Mouse (Mus musculus) midbrain, embryonic 16.5 days (tissue): ENCODE results near the gene Spen. TPM values are rescaled to one million over a fixed set of nuclear protein-coding genes. Genes with fewer than 3 reads are reported as not detected.

Source experiments
- ATAC-seq: fragments of 200-750 bp; cut with Nextera tagmentation; 2 replicates; pipeline ENCODE4 v1.8.0; 2017; ENCODE audit warnings: moderate TSS enrichment
- H3K27ac ChIP-seq: fragments of 300-500 bp; sonication (generic); 2 replicates; pipeline ENCODE4 v1.5.1; 2014; ENCODE audit warnings: mild to moderate bottlenecking, low read length, mixed read lengths
- H3K27me3 ChIP-seq: fragments of 300-500 bp; sonication (generic); 2 replicates; pipeline ENCODE4 v1.6.1; 2014; ENCODE audit warnings: low read depth, low read length, mixed read lengths; ENCODE audit not compliant: control insufficient read depth, insufficient read depth
- H3K36me3 ChIP-seq: fragments of 300-500 bp; sonication (generic); 2 replicates; pipeline ENCODE4 v1.6.1; 2014; ENCODE audit warnings: mild to moderate bottlenecking, low read length, moderate library complexity, mixed read lengths; ENCODE audit not compliant: control insufficient read depth, insufficient read depth
- H3K4me1 ChIP-seq: fragments of 300-500 bp; sonication (generic); 2 replicates; pipeline ENCODE4 v1.6.1; 2014; ENCODE audit warnings: mild to moderate bottlenecking, low read length, mixed read lengths; ENCODE audit not compliant: control insufficient read depth, insufficient read depth
- H3K4me2 ChIP-seq: fragments of 300-500 bp; sonication (generic); 2 replicates; pipeline ENCODE4 v1.6.1; 2014; ENCODE audit warnings: mild to moderate bottlenecking, low read length, mixed read lengths
- H3K4me3 ChIP-seq: fragments of 300-500 bp; sonication (generic); 2 replicates; pipeline ENCODE4 v1.5.1; 2014; ENCODE audit warnings: low read depth, mild to moderate bottlenecking, low read length, moderate library complexity, mixed read lengths
- H3K9ac ChIP-seq: fragments of 300-500 bp; sonication (generic); 2 replicates; pipeline ENCODE4 v1.6.1; 2014; ENCODE audit warnings: low read depth, low read length, mixed read lengths
- H3K9me3 ChIP-seq: fragments of 300-500 bp; sonication (generic); replicated peaks from 2 replicates; pipeline ENCODE4 v1.6.1; 2014; ENCODE audit warnings: mild to moderate bottlenecking, low read length, mixed read lengths; ENCODE audit not compliant: control insufficient read depth, poor library complexity, severe bottlenecking
- WGBS: fragments of 180-500 bp; shearing (Covaris S2); extraction: QIAGEN DNeasy Blood & Tissue Kit; methylation state at CpG from one replicate; pipeline ENCODE4 v1.1.7; 2014; 5-methylcytosine and 5-hydroxymethylcytosine counted together
- polyA plus RNA-seq: library from polyadenylated mRNA; unstranded; fragments of >200 nt; fragmentation: Nextera tagmentation; extraction: Ambion mirVana; gene quantifications from 2 replicates; pipeline ENCODE4 v1.2.1, GENCODE M21; 2015

The Spen gene
- polyA plus RNA-seq: 13.6 and 19.2 TPM in 2 replicates

DNA sequence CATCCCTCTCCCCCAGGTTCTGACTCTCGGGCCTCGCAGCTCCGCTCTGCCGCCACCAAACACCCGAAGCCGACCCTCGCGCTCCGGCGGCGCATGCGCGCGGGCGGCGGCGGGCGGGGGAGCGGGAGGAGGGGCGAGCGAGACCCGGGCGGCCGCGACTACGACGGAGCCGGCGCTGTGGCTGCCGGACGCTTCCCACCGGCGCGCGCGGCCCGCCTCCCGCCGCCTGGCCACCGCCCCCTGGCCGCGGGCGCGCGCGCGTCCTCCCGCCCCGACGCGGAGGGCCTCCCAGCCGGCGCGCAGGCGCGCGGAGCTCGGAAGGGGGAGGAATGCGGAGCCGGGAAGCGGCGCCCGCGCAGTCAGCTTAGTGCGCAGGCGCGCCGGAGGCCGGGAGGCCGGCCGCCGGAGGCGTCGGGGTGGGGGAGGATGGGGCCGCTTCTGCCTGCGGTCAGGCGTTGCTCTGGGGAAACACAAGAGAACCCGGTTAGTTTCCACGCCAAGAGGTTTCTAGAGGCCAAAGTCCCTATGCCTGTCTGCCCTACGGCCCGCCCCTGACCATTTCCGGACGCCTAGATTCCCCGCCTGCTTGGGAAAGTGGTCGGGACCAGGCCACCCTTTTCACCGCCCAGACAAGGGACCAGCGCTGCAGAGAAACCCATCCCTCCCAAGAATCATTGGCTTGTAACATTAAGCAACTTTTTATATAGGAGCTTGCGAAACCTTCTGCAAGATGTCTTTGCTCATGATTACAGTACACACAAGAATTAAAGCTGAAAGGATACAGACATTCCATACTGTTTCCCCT, at the start of gene Spen:
Gene Spen (minus strand): TSS at position 190 of the 805 bp plus-strand sequence.
- H3K9ac ChIP-seq: peak within 1 kb of the TSS; percentile 92
- H3K27me3 ChIP-seq: no peaks in the 10 kb centered on the region
- peak within 1 kb of the TSS; percentile 79 for H3K4me2 ChIP-seq
- peak; percentile 84 for ATAC-seq
- H3K4me3 ChIP-seq: peak within 1 kb of the TSS; percentile 96
- no peaks in the 10 kb centered on the region for H3K36me3 ChIP-seq
- H3K27ac ChIP-seq: peak within 1 kb of the TSS; percentile 95
- no peaks in the 10 kb centered on the region for H3K9me3 ChIP-seq
- 1% methylated on average over 58 of the region's 88 CpGs for WGBS
- H3K4me1 ChIP-seq: peaks cover 29% of the 10 kb centered on the region

DNA sequence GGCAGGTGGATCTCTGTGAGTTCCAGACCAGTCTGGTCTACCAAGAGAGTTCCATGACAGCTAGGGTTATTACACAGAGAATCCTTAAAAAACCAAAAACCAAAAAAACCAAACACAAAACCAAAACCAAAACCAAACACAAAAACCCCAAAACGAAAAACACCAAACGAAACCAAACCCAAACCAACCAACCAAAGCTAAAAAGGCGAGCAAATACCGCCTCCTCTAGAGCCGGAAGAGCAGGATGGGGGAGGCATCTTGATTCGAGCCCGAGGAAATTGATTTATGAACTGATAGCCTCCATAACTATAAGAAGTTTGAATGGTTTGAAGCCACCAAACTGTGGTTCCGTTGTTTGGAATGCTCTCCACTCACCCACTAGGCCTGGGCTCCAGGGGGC, 45.5 kb upstream of the Spen start:
- Histone ChIP-seq H3K4me1 (no peaks in the 10 kb centered on the region), H3K9me3 (no peaks in the 10 kb centered on the region), H3K36me3 (peaks cover 5% of the 10 kb centered on the region), H3K4me3 (no peak overlapping the region), H3K9ac (no peak overlapping the region), H3K27ac (no peak overlapping the region), H3K4me2 (no peak overlapping the region), H3K27me3 (no peaks in the 10 kb centered on the region)
- no peak for ATAC-seq
- 93% methylated on average over 8 of the region's 8 CpGs for WGBS

DNA sequence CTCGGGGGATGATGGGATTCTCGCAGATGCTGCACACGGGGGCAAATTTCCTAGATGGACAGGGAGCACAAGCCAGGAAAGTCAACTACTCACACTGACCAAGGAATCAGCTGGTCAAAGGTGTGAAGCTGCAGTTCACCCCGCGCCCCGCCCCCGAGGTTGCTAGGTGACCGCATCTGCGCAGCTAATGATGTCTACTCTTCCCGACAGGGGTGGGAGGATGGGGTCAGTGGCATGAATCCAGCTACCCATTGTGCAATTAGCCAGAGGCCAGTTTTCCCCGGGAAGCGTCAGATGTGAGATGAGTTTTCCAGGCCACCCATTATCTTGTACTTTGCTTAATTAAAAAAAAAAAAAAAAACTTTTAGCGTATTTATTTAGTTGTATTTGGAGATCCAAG, 42.7 kb upstream of the Spen start:
- Histone ChIP-seq H3K27me3 (no peaks in the 10 kb centered on the region), H3K4me1 (no peaks in the 10 kb centered on the region), H3K4me3 (no peak overlapping the region), H3K36me3 (peaks cover 7% of the 10 kb centered on the region; the same call in 1 of the 2 replicates), H3K27ac (no peak overlapping the region), H3K9ac (no peak overlapping the region), H3K4me2 (no peak overlapping the region), H3K9me3 (no peaks in the 10 kb centered on the region)
- 83% methylated on average over 13 of the region's 13 CpGs for WGBS
- ATAC-seq: no peak

DNA sequence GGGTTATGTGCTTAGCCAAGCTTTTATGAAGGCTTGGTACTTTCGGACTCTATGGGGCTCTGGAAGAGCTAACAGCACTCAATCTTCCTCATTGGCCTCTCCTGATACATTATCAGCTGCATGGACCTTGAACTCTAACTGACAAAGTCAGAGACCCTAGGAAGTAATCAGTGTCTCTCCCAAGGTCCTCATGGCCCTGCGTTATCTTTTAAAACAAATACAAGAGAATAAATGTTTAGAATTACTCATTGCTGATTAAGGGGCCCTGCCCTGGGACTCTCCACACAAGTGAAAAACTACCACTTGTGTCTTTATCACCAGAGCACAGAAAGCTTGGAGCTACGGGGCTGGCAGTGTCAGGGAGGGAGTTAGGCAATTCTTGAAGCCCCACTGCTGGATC, 40.4 kb upstream of the Spen start:
- Histone ChIP-seq H3K9ac (no peak overlapping the region), H3K9me3 (no peaks in the 10 kb centered on the region), H3K4me3 (no peak overlapping the region), H3K36me3 (peaks cover 5% of the 10 kb centered on the region; the same call in 1 of the 2 replicates), H3K27me3 (no peaks in the 10 kb centered on the region), H3K27ac (no peak overlapping the region), H3K4me1 (no peaks in the 10 kb centered on the region), H3K4me2 (no peak overlapping the region)
- ATAC-seq: no peak
- 84% methylated on average over 3 of the region's 3 CpGs for WGBS

DNA sequence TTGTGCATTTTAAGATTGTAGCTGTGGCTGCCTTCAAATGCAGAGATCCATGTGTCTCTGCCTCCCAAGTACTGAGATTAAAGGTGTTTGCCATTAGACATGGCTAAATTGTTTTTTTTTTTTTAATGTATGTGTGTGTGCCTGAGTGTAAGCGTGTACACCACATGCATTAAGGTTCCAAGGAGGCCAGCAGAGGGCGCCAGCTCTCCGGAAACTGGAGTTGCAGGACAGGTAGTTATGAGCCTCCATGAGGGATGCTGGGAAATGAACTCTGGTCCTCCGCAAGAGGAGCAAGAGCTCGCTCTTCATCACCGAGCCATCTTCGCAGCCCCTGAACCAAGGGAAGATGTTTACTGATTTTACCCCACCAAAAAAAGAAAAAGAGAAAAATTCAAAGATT, 38.5 kb upstream of the Spen start:
- Histone ChIP-seq H3K4me3 (no peak overlapping the region), H3K9me3 (no peaks in the 10 kb centered on the region), H3K4me2 (no peak overlapping the region), H3K36me3 (peaks cover 5% of the 10 kb centered on the region; the same call in 1 of the 2 replicates), H3K27ac (no peak overlapping the region), H3K27me3 (no peaks in the 10 kb centered on the region), H3K9ac (no peak overlapping the region), H3K4me1 (no peaks in the 10 kb centered on the region)
- WGBS: 95% methylated on average over 7 of the region's 7 CpGs
- no peak for ATAC-seq

DNA sequence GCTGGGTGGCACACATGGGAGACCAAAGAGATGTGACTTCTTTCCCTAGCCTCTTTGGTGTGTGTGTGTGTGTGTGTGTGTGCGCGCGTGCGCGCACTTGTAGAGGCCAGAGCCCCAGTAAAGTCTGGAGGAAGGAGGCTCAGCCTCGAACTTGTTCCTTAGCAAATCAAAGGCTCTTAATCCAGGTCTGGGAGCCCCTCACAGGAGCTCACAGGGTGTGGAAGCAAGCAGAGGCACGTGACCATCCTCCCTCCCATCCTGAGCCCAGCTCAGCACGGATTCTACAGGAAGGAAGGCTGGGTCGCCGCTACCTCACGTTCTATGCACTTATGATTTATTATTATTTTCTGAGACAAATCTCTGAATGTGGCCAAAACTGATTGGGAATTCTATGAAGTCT, 38.0 kb upstream of the Spen start:
- 86% methylated on average over 11 of the region's 11 CpGs for WGBS
- no peaks in the 10 kb centered on the region for H3K9me3 ChIP-seq
- no peak for ATAC-seq
- no peak overlapping the region for H3K27ac ChIP-seq
- H3K4me3 ChIP-seq: no peak overlapping the region
- H3K27me3 ChIP-seq: no peaks in the 10 kb centered on the region
- no peak overlapping the region for H3K9ac ChIP-seq
- peaks cover 5% of the 10 kb centered on the region; the same call in 1 of the 2 replicates for H3K36me3 ChIP-seq
- H3K4me2 ChIP-seq: no peak overlapping the region
- no peaks in the 10 kb centered on the region for H3K4me1 ChIP-seq

DNA sequence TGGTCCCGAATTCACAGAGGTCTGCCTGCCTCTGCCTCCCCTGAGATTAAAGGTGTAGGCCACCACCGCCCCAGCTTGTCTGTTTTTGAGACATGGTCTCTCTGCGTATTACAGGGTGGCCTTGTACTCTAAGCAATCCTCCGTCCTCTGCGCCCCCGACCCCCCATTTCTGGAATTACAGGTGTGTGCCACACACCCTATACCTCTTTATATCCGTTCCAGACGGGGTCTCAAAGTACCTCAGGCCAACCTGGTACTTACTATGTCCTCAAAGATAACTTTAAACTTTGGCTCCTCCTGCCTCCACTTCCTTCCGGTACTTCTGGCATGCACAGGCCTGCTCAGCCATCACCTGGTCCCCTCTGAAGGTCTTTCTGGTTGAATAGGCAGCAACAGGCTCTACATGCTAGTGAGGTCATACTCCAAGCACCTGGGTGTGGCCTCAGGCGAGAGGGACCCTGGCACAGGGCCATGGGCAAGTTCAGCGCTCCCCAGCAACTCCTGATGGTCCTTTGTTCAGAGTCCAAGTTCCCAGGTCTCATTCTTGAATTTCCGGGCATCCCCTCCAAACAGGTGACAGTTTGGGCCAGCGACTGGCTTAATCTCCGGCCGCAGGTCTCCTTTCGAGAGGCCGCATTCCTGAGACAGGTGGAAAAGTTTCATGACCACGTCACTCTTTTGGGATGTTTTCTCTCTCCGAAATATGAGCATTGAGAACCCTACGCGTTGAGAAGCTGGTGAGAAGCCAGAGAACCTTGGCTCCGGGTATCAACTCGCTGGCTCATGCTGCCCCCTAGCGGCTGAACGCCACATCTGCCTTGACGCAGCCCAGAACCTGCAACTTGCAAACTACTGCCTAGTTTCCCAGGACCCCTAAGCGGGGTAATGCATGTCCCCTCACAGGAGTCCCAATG, 36.6 kb upstream of the Spen start:
- peak; percentile 77 for ATAC-seq
- Histone ChIP-seq H3K4me3 (no peak overlapping the region), H3K4me2 (peak overlapping the region; percentile 3; the same call in 1 of the 2 replicates), H3K27me3 (no peaks in the 10 kb centered on the region), H3K36me3 (peaks cover 5% of the 10 kb centered on the region; the same call in 1 of the 2 replicates), H3K9ac (no peak overlapping the region), H3K4me1 (no peaks in the 10 kb centered on the region), H3K9me3 (no peaks in the 10 kb centered on the region), H3K27ac (no peak overlapping the region)
- WGBS: 43% methylated on average over 27 of the region's 27 CpGs

DNA sequence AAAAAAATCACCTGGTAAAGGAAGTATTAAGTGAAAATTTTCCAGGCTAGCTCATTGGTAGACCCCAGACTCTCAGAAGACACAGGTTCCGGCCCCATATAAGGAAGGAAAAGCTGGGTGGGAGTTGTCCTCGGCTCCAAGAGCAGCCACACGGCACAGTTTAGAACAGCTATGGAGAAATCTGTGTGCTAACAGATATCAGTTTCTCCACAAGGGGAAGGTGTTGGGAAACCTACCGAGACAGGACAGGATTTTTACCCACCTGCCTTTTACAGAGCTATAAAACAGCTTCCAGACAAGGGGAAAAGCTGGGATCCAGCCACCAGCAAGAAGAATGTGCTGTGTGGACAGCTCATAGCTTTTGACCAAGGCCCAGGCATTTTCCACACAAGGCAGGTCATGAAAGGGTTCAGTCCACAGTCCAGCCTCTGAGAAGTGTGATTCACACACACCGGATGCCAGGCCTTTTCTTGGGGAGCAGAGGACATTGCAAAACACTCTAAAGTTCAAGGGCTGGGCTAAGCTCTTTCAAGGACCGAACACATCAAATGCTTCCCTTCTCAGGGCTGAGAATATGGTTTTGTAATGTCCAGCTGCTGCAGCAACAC, 35.1 kb upstream of the Spen start:
- H3K4me3 ChIP-seq: no peak overlapping the region
- ATAC-seq: no peak
- no peaks in the 10 kb centered on the region for H3K27me3 ChIP-seq
- 70% methylated on average over 6 of the region's 6 CpGs for WGBS
- no peak overlapping the region for H3K4me2 ChIP-seq
- H3K27ac ChIP-seq: no peak overlapping the region
- H3K4me1 ChIP-seq: no peaks in the 10 kb centered on the region
- no peak overlapping the region for H3K9ac ChIP-seq
- H3K9me3 ChIP-seq: no peaks in the 10 kb centered on the region
- H3K36me3 ChIP-seq: peaks cover 4% of the 10 kb centered on the region; the same call in 1 of the 2 replicates
